Mouse (Mus musculus): ENCODE data around the gene C1qtnf1. TPM values are rescaled to one million over a fixed set of nuclear protein-coding genes. Genes with fewer than 3 reads are reported as not detected.

The C1qtnf1 gene
- total RNA-seq, 2 experiments from 2014 or later, result not detected

DNA sequence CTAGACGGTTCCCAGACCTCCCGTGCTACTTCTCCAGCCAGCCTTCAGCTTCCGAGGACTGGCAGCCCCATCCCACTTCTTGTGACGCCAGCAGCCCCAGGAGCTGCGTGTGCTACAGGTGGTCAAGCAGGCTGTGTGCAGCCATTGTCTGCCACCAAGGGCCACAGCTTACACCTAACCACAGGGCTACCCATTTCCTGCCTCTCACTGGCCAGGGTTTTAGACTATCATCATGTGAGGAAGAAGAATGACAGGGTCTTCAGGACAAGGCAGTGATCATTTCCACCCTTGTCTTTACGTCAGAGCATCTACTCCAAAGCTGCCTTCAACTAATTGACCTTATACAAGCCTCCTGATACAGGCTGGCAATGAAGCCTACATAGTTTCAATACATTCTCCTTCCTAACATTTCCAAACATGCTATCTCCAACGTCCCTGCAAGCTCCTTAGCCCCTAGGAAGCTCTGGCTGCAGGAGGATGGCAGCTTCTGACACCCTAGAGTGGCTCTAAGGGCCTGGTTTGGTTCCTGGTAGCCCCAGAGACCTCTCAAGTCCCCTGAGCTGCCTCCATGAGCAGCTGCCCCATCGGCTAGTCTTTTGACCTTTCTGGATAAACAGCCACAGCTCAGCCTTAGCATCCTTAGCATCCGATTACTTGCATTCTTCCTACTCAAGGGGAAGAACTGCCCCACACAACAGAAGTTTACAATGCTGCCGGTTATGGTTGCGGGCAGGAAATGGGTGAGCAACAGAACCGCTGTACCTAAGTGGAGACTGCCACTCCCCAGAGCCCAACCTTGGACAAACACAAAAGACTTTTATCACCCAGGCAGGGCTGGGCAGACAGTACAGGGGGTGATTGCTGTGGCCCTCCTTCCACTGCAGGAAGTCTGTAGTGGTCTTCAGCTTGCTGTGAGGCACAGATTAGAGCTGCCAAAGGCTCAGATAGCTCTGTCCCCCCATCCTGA, 18.6 kb upstream of the C1qtnf1 start:
- no peak for ATAC-seq (replicated peaks; ENCODE audit: low FRiP score, poor library complexity, severe bottlenecking)

DNA sequence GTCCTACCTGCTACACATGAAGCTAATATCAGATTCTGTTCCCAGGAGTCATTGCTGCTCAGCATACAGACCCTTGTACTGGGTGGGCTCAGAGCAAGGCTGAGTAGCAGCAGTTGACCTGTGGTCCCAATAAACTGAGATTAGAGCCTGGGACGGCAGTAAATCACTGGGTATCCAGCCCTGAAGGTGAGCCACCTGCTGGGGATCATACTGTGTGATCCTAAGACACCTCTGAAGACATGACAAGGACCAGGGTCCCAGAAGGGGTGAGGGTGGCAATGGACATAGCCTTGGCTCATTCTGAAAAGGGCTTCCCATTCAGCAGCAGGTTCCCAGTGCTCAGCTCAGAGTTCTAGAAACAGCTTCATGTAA, 17.9 kb upstream of the C1qtnf1 start:
- no peak for ATAC-seq (replicated peaks; ENCODE audit: low FRiP score, poor library complexity, severe bottlenecking)

DNA sequence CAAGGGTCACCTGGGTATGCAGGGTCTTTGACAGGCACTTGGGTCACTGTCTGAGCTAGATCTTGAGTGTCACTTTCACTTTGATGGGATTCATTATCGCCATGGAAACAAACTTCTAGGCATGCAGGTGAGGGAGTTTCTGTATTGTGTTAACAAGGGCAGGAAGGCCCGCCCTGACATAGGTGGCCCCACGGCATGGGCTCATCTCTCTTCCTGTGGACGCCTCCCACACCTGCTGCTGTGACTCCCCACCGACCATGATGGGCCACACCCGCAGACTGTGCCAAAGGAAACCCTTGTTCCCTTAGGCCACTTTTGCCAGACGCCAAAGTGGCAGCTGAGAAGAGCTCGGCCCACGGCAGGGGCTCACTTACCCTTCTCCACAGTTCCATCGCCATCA, 17.5 kb upstream of the C1qtnf1 start:
- no peak for ATAC-seq (replicated peaks; ENCODE audit: low FRiP score, poor library complexity, severe bottlenecking)

DNA sequence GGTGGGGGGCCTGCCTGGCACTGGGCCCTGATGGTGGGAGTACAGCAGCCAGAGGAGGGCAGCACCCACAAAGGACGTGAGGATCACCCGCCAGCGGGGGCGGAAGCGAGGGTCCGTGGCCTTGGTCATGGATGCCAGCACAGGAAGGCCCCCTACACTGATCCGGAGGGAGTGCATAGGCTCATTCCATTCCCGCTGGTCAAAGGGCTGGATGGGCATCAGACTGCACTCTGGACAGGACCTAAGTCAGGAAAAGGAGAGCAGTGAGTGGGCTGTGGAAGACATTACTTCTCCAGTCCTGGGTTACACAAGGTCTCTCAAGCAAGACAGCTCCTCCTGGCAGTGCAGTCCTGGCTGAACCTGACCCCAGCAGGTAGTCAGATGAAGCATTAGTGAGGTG, 16.7 kb upstream of the C1qtnf1 start:
- ATAC-seq (replicated peaks; ENCODE audit: low FRiP score, poor library complexity, severe bottlenecking), result no peak

DNA sequence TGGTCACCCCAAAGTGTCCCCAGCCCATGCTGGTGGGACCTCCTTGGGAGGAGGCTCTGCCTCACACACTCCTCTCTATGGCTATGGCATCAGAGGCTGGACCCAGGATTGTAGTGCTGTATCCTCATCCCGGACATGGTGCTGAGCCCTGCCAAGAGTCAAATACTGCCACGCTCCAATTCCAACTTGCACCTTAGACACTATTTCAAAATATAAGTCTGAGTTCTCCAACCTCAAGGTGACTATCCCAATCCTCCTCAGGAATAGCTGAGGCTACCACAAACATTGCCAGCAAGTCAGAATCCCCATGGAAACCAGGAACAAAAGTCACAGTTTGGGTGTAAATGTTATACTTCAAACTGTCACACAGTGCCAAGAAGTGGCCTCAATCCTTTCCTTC, 15.4 kb upstream of the C1qtnf1 start:
- ATAC-seq (replicated peaks; ENCODE audit: low FRiP score, poor library complexity, severe bottlenecking), result no peak

DNA sequence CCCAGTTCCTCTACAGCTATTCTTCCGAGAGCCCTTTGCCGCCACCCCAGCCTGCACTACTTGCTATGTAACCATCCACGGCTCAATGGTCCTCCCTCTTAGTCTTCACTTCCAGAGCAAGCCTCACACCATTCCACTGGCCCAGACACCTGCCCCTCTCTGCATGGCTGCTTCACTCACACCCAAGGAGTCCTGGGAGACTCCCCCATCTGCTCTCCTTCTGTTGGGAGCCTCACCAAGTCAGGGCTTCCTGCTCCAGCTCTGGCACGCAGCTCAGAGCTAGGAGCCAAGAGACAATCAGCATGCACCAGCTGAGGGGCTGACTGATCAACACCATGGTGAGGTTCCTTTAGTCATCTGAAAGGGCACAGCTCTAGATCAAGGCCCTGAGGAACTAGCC, 14.9 kb upstream of the C1qtnf1 start:
- no peak for ATAC-seq (replicated peaks; ENCODE audit: low FRiP score, poor library complexity, severe bottlenecking)

DNA sequence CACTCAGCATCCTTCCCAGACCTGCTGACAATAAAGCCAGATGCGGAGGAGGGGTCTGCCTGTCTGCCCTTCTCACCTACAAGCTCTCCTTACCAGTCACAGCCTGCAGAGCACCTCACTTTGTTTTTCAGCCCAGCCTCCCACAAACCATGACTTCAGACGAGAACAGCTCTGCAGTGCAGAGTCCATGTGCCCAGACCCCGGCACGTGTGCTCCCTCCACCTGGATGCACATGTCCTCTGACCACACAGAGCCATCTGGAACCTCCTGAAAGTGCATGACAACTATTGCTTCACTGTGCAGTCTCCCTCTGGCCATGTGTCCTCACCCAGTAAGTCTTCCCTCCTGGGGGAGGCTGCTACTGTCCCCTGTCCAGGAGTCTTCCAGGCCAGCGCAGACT, 13.7 kb upstream of the C1qtnf1 start:
- no peak for ATAC-seq (replicated peaks; ENCODE audit: low FRiP score, poor library complexity, severe bottlenecking)

DNA sequence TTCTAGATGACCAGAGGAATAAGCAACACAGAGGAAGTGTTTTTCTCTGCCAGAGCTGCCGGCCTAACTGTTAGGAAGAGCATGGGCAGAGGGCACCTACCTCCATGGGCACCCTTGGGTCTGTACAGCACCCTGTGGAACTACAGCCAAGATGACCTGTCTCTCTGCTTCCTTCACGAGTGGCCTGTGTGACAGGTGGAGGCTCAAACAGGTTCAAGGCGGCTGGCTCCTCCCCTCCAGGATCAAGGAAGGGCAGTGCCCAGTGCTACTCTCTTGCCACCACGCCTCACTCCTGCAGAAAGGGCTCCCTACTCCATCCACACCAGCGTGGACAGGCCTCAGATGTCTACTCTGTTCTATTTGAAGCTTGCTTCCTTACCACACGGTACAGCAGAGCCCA, 12.4 kb upstream of the C1qtnf1 start:
- ATAC-seq (replicated peaks; ENCODE audit: low FRiP score, poor library complexity, severe bottlenecking), result no peak

DNA sequence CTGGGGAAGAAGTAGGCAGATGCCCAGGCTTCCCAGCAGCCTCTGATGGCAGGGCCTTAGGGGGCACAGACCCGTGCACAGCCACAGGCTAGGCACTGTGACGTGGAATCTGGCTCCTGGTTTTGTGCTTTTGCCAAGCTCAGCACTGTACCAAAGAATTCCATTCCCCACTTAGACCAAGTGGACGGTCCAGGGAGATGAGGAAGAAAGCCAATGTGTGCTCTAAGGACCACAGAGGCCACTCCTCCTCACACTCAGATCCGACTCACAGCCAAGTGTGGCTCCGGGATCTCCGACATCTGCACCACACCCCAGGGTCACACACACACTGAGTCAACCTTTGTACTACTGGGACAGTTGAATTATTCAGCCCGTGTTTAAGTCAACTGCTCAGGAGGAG, 12.0 kb upstream of the C1qtnf1 start:
- ATAC-seq (replicated peaks; ENCODE audit: low FRiP score, poor library complexity, severe bottlenecking), result no peak

DNA sequence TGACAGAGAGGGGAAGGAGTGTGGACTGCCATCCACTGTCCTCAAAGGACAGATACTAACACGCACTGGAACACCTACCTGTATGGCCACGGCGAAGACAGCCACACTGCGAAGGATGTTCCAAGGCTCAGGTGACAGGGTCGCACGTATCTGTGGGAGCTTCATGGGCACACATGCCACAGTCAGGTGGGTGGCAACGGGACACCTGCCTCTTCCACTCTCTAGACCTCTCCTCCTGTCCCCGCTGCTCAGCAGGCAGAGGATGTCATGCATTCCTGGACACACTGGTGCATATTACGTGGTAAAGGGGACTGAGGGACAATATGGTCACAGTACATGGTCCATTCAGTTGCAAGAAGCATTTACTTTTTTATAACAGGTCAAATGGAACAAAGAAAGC, 10.5 kb upstream of the C1qtnf1 start:
- ATAC-seq (replicated peaks; ENCODE audit: low FRiP score, poor library complexity, severe bottlenecking), result no peak

DNA sequence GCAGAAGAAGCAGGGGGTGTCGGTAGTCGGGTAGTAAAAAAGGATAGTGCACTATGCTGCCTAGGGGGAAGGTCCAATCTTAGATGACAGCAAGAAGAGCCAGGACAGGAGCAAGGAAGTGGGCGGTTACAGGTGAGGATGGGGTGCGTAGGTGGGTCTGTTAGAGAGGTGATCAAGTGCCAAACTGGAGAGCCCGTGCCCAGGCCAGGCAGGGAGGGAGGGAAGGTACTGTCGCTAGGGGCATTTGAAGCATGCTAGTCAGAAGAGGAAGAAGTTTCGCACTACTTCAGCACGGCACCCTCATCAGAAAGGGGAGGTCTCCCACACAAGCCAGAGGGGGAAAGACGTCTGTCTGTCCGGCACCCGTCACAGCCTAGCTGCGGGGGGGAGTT, 9.6 kb upstream of the C1qtnf1 start:
- no peak for ATAC-seq (replicated peaks; ENCODE audit: low FRiP score, poor library complexity, severe bottlenecking)

DNA sequence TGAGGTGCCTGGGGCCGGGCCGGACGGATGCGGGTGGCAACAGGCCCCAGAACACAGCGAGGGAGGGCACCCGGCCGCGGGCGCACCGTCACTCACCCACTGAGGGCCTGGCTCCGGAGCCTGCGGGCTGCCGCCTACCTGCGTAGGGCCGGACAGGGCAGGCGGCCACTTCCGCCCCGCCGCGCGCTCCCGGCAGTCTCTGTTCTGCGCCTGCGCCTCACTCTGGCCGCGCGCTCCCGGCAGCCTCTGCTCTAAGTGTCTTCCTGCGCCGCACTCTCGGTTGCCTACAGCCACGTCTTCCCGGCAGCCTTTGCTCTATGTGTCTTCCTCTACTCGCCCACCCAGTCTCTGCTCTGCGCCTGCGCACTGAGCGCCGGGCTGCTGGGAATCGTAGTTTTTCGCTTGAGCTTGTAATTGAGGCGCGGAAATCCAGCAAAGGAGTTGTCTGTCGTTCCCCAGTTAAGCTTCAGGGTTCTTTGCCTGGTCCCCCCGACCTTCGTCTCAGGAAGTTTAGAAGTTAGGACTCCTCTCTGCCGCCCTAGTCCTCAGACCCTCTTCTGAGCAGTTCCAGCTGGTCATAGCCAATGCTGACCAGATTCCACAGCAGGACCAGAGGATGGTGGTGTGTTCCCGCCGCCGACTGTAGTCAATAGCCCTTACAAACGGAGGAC, 9.0 kb upstream of the C1qtnf1 start, which contains the start of gene Cant1:
Cant1 (minus strand) TSS at position 253 of the 671 bp plus-strand sequence.
- peak; percentile 92 for ATAC-seq (replicated peaks; ENCODE audit: low FRiP score, poor library complexity, severe bottlenecking)

DNA sequence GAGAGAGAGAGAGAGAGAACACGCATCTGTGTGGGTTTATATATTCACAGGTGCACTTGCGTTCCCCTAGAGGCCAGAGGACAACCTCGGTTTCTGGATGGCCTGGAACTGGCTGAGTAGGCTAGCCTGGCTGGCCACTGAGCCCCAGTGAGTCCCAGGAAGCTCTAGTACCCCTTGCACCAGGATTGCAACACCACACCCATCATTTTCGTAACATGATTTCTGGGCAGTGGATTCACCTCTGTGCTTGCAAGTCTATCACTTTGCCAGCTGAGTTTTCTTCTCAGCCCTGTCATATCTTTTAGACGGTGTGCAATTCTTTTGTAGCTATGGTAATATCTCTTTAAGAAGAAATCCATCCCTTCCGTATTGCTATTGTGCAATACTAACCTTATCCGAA, 7.7 kb upstream of the C1qtnf1 start:
- no peak for ATAC-seq (replicated peaks; ENCODE audit: low FRiP score, poor library complexity, severe bottlenecking)

DNA sequence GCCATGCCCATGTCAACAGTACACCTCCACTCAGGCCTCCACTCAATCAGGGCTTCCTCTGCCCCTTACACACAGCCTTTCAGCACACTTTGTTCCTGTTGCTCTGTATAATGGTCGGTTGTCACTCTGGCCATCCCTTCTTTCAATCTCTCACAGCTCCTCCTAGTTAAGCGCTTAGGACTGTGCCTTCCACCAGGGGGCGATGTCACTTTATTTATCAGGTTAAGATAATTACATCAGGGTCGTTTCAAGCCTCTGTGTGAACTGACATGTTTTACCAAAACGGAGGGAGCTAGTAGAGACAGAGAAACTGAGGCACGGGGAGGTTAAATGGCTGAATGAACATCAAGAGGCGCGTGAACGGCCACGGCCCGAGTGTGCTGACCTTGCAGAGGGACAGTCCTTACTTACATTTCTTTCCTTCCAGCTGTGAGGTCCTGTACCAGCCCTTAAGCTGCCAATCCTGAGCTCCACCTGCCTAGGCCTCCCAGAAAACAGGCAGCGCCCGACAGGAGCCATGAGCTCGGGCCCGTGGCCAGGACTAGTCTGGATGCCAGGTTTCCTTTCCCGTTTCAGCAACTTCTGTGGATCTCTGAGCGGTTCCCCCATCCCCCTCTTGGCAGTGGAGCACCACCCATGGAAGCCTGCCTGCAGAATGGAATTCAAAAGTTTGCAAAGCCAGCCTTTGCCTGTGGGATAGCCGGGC, 4.6 kb upstream of the C1qtnf1 start:
- ATAC-seq (replicated peaks; ENCODE audit: low FRiP score, poor library complexity, severe bottlenecking), result no peak

DNA sequence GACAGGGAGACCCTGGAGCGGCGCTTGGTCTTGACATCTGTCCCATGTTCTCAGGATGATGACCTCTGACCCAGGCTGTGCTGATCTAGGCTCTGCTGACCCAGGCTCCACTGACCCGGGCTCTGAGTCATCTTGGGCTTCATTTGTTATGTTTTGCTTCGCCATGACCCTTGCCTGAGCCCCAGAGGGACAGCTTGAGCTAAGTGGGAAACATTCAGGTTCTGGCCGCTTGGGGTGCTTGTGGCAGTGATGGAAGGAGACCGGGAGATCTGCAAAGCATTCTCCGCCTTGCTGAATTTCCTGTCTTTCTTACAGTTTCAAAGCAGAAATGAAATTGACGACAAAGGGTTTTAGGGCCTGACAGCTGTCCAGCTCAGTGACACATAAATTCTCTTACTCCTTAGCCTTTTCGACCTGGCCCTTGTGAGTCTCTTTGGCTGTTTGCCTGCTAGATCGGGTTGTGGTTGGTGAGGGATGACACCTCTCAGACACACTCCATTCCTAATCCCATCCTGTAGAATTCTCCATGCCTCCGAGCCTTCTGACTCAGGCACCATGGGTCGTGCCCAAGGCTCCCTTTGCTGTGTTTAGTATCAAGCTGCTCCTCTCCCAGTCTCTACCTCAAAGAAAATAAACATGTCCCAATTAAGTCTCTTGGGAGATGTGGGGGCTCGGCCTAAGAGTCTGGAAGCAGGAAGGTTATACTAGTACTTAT, 3.2 kb upstream of the C1qtnf1 start:
- ATAC-seq (replicated peaks; ENCODE audit: low FRiP score, poor library complexity, severe bottlenecking), result no peak

DNA sequence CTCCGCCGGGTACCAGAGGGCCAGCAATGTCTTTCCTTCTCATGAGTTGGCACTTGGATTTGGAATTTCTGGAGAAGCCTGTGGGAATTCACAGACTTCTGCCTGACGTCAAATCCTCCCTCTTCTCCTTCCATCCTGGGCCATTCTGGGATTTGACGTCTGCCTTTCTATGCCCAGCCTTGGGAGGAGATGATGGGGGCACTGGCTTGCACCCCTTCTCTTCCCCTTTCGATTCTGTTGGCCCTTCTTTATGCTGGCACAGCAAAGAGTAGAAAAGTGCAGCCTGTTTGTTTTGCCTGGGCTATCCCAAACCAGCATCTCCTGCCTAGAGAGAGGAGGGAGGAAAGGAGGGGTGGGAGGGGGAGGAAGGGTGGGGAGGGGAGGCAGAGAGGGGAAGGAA, 1.2 kb upstream of the C1qtnf1 start:
- no peak for ATAC-seq (replicated peaks; ENCODE audit: low FRiP score, poor library complexity, severe bottlenecking)

DNA sequence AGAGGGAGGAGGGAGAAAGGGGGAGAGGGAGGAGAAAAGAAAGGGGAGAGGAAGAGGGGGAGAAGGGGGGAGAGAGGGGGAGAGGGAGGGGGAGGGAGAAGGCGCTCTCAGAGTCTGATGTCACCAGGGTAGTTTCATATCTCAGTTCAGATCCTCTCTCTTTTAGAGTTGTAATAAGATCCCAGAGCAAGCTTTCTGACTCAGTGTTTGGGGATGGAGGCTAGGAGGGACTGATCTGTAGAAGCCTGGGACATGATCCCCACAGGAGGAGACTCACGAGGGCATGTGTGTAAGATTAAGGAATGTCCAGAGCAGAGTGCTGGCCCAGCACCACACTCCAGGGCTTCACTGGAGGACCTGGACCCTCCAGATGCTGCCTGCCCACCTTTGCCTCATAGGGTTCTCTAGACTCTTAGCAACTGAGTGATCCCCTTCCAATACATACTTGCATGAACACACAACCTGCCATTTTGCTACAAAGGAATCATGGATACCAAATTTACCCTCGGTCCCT, 680 bp upstream of the C1qtnf1 start:
- no peak for ATAC-seq (replicated peaks; ENCODE audit: low FRiP score, poor library complexity, severe bottlenecking)

DNA sequence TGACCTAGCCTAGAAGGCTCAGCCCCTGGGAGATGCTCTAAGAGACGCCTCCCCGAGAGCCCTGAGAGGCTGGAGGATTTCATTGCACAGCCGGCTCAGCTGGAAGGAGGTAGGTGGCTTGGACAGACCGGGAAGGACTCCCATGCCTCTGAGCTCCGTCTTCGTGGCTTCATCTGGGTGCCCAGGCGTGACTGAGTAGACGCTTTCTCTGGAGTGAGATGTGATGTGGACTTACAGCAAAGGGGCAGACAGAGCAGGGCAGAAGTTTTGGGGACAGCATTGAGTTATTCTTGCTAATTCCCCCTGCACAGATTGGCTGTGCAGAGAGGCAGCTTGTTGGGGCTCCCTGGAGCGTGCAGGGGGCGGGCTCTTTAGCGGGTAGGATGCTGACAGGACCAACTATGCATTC, 461 bp downstream of the C1qtnf1 start:
- ATAC-seq (replicated peaks; ENCODE audit: low FRiP score, poor library complexity, severe bottlenecking), result no peak

DNA sequence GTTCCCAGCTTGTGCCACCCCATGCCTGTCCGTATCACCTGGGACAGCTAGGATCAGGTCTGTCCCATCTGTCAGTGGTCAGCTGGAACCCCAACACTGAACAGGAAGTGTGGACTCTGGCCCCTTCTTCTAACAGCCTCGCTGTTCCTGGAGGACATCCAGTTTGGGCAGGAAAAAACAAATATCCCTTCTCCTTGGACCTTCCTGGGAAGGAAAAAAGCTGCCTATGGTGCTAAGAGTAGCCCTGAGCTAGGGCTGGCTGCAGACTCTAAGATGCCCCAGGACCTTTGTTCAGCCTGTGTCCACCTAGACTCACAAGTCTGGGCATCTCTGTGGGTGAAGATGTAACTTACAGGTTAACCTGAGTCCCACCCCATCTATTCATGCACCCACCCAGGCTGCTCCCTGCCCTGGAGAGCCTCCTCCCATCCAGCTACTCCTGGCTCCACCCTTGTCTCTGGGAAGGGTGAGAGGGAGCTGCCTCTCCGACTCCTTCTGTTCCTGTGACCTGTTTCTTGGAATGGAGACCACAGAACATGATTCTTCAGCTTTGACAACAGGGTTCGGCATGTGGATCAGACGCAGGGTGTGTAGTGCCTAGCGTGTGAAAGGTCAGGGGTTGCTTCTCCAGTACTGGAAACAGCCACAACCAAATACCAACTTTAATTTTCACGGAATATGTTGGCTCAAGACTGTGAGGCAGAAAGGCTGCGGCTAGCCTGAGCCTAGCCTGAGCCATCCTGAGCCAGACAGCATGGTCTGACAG, 1.1 kb downstream of the C1qtnf1 start:
- ATAC-seq (replicated peaks; ENCODE audit: low FRiP score, poor library complexity, severe bottlenecking), result no peak
